Mouse (Mus musculus) spleen, adult 2 months (tissue): ENCODE measurements around the gene Cdk15.

ENCODE experiments used
- CTCF ChIP-seq: fragments of 200-500 bp; IDR thresholded peaks from 2 replicates; pipeline ENCODE4 v1.5.1; 2011; ENCODE audit warnings: mild to moderate bottlenecking, inconsistent platforms; ENCODE audit not compliant: insufficient read depth, insufficient read length, insufficient replicate concordance; ENCODE audit errors: extremely low read depth
- POLR2A ChIP-seq: fragments of 200-500 bp; IDR thresholded peaks from 2 replicates; pipeline ENCODE4 v1.6.1; 2011; ENCODE audit warnings: low read depth, low read length, inconsistent platforms

GRCm38 (mm10) chr1:59297167-59297566, 40.5 kb downstream of the Cdk15 start:
- TF ChIP-seq CTCF (no peak), POLR2A (no peak)
